Mouse (Mus musculus) E14TG2a.4 (cell line): ENCODE results near the gene Ccdc33.

ENCODE experiments used
- CTCF ChIP-seq: conservative IDR thresholded peaks from 2 replicates; pipeline ENCODE4 v1.5.1; 2014; ENCODE audit warnings: low read length
- NANOG ChIP-seq: IDR thresholded peaks from 2 replicates; pipeline ENCODE4 v1.6.1; 2014; ENCODE audit warnings: borderline replicate concordance, low read length, mixed read lengths
- POU5F1 ChIP-seq: IDR thresholded peaks from 2 replicates; pipeline ENCODE4 v1.6.1; 2014; ENCODE audit warnings: low read length, borderline replicate concordance

GRCm38 (mm10) chr9:57986293-57986692 is 132.3 kb downstream of the Ccdc33 start:
- TF ChIP-seq CTCF (no peak), NANOG (no peak), POU5F1 (no peak)
